ENCODE assay signal across 10 mouse cellular contexts in the genomic region with DNA sequence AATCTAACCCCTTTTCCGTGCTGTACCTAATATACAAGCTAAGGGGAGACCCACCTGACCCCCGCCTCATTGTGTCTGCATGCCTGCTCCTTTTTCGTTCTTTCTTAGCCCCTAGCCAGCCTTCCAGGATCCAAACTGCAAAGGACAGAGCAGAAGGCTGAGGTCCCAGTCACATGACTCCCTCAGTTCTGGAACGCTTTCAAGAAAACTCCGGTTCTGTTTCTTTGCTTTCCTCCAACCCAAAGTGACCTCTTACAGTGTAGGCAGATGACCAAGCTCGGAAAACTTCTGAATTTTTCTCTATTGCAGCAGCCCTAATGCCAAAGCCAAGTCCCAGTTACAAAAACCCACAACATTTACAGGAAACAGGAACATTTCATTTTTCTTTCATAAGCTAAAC. TPM values are rescaled to one million over a fixed set of nuclear protein-coding genes. Genes with fewer than 3 reads are reported as not detected.
A peak's percentile ranks its signal among the peaks of the same experiment; 100 is the strongest.
DNase-seq lines count a peak whose midpoint lies in the region; ATAC-seq and TF ChIP-seq lines count a peak whose summit lies in the region.
"Had no signal": no experiment of that assay in that cellular context is flagged by ENCODE, and none has a peak within 500 bp of the region (broad histone marks: within the 10 kb centered on the region; RNA-seq: fewer than 3 reads in every experiment).

No protein-coding gene starts in this region.

- H3K9ac ChIP-seq in hindbrain, postnatal 0 days (replicated peaks; ENCODE audit: low read length): no peak overlapping the region
- H3K9ac ChIP-seq: midbrain, embryonic 12.5 days had no signal

- H3K27me3 ChIP-seq in heart, embryonic 10.5 days (ENCODE audit: insufficient read depth, poor library complexity, severe bottlenecking): peaks cover 9% of the 10 kb centered on the region; the same call in 1 of the 2 replicates
- H3K27me3 ChIP-seq in hindbrain, postnatal 0 days (ENCODE audit: insufficient read depth, low read length): no peaks in the 10 kb centered on the region

- no peaks in the 10 kb centered on the region for H3K9me3 ChIP-seq in heart, embryonic 10.5 days
- H3K9me3 ChIP-seq in hindbrain, postnatal 0 days (ENCODE audit: low read length): no peaks in the 10 kb centered on the region
- H3K9me3 ChIP-seq: limb, embryonic 10.5 days had no signal

- peak; percentile 71 to 75 for DNase-seq in heart, adult 18-20 months
- DNase-seq in heart, embryonic 10.5 days (ENCODE audit: low spot score): no peak
- peak; percentile 15 to 41 for DNase-seq in adrenal gland, postnatal 36 days
- DNase-seq in heart, postnatal 25 days (ENCODE audit: low spot score): peak; percentile 13
- DNase-seq in lung, postnatal 14 days: peak; percentile 31
- DNase-seq in hindbrain, postnatal 0 days (ENCODE audit: low spot score): no peak
- no peak for DNase-seq in layer of hippocampus, adult 9-10 months (ENCODE audit: low spot score)
- no peak for DNase-seq in left cerebral cortex, postnatal 36 days (ENCODE audit: low spot score in 2 of 2)

- no peak overlapping the region for H3K27ac ChIP-seq in heart, embryonic 10.5 days
- H3K27ac ChIP-seq in hindbrain, postnatal 0 days: no peak overlapping the region
- H3K27ac ChIP-seq: midbrain, embryonic 12.5 days had no signal

- intact Hi-C loops in heart, postnatal 25 days (cut with DNase I): no loop called here
- intact Hi-C loops in left cerebral cortex, postnatal 36 days (cut with DNase I): no loop called here

- no peak overlapping the region for H3K4me2 ChIP-seq in hindbrain, postnatal 0 days (ENCODE audit: low read depth, low read length)

- ATAC-seq in hindbrain, postnatal 0 days: no peak

- WGBS in heart, embryonic 10.5 days: 87% methylated on average over 6 of the region's 6 CpGs
- 76% methylated on average over 6 of the region's 6 CpGs for WGBS in hindbrain, postnatal 0 days

- H3K4me1 ChIP-seq in heart, embryonic 10.5 days: peaks cover 8% of the 10 kb centered on the region
- H3K4me1 ChIP-seq in hindbrain, postnatal 0 days (ENCODE audit: insufficient read depth, low read length): no peaks in the 10 kb centered on the region

- no peak for TF ChIP-seq CTCF in hindbrain, postnatal 0 days (IDR thresholded peaks at IDR 0.05; ENCODE audit: low read depth)

- no peaks in the 10 kb centered on the region for H3K36me3 ChIP-seq in heart, embryonic 10.5 days
- H3K36me3 ChIP-seq in hindbrain, postnatal 0 days (ENCODE audit: insufficient read depth, low read length): no peaks in the 10 kb centered on the region
- H3K36me3 ChIP-seq: limb, embryonic 10.5 days; midbrain, embryonic 12.5 days had no signal

- H3K4me3 ChIP-seq in heart, embryonic 10.5 days: no peak overlapping the region
- no peak overlapping the region for H3K4me3 ChIP-seq in hindbrain, postnatal 0 days (ENCODE audit: low read length)

RNA-seq across cellular contexts. Expression of gene Calhm6, which starts 0.6 kb away (rescaled TPM):
- total RNA-seq in heart, adult 18-20 months (2021): under 1 TPM; 0.40 to 0.69 TPM
- polyA plus RNA-seq in heart, embryonic 10.5 days (2016; fragmentation: Nextera tagmentation; extraction: Ambion mirVana): 0.48 and 0.88 TPM in 2 replicates
- total RNA-seq in adrenal gland, postnatal 36 days (2021): under 1 TPM; 0.66 to 0.76 TPM
- total RNA-seq in heart, postnatal 25 days (2021): not detected
- total RNA-seq in hindbrain, postnatal 0 days (2014; rRNA removed): 0.16 and 2.6 TPM in 2 replicates
- polyA plus RNA-seq in hindbrain, postnatal 0 days (2015; fragmentation: Nextera tagmentation; extraction: Ambion mirVana): 1.1 and 1.5 TPM in 2 replicates
- under 1 TPM; 0.36 to 0.69 TPM for total RNA-seq in left cerebral cortex, postnatal 36 days (2021)

RNA-seq across cellular contexts. Expression of gene Calhm5, which starts 32.1 kb away (rescaled TPM):
- total RNA-seq in heart, adult 18-20 months (2021): under 1 TPM; 0.87 to 0.93 TPM
- polyA plus RNA-seq in heart, embryonic 10.5 days (2016; fragmentation: Nextera tagmentation; extraction: Ambion mirVana): 0.70 and 0.95 TPM in 2 replicates
- total RNA-seq in adrenal gland, postnatal 36 days (2021): under 1 TPM; 0.23 to 0.26 TPM
- total RNA-seq in heart, postnatal 25 days (2021): 1 to 10 TPM in 1 of 2 experiments, under 1 TPM in 1; 0.88 to 1.1 TPM
- 0.72 and 0.94 TPM in 2 replicates for total RNA-seq in hindbrain, postnatal 0 days (2014; rRNA removed)
- 0.72 and 0.79 TPM in 2 replicates for polyA plus RNA-seq in hindbrain, postnatal 0 days (2015; fragmentation: Nextera tagmentation; extraction: Ambion mirVana)
- total RNA-seq in left cerebral cortex, postnatal 36 days (2021): 1 to 10 TPM; 2.7 to 3.0 TPM

Comparison
In these comparisons a context has a peak if more than half of its experiments do, and no peak if none do; other contexts are left out.
1. DNase-seq: peak in heart, adult 18-20 months (2 of 2), adrenal gland, postnatal 36 days (2 of 2), heart, postnatal 25 days (single experiment) and lung, postnatal 14 days (single experiment); none in heart, embryonic 10.5 days (single experiment), hindbrain, postnatal 0 days (single experiment), layer of hippocampus, adult 9-10 months (single experiment) and left cerebral cortex, postnatal 36 days (0 of 2).